Mouse (Mus musculus): Measurements from ENCODE around the gene Wdr18.

DNA sequence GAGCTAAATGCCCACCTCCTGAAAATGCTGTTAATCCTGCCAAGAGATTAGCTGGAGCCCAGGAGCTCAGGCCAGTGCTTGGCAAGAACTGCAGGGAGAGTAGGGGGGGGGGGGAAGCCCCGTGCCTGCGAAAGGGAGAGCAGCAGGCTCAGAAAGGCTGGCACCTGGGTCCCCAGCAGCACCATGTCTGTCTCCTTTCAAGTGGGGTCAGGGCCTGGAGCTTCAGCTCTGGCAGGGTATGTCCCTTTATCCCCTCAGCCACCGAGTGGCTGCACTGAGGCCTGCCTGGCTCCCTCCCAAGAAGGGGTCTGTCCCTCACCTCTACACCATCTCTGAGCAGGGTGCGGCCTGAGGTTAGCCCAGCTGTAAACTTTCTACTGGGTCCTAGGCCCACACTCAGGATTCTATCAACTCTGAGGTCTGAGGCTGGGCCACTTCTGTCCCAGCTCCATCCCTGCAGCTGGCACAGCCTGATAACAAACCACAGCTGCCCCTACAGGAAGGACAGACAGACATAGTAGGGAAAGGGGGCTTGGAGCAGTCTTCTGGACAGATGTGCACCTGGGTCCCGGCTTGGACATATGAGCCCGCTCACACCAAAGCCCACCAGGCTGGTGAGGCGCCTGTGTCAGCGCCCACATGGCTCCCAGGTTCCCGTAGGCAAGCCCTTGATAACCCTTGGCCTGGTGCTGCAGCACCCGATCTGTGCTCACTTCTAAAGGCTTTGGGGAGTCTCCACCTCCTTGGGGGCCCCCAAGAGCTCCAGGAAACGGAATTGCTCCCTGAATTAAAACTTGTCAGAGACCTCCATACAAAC lies 45.6 kb upstream of the Wdr18 start:
- TF ChIP-seq SMC3 (IDR thresholded peaks at IDR 0.05; ENCODE audit: low read depth, low read length), result no peak
- no peak for TF ChIP-seq POLR2A (IDR thresholded peaks at IDR 0.05; ENCODE audit: low read depth, low read length)
- no peak for TF ChIP-seq USF1 (IDR thresholded peaks at IDR 0.05; ENCODE audit: low read depth, low read length)
- TF ChIP-seq CHD1 (IDR thresholded peaks at IDR 0.05; ENCODE audit: low read depth, low read length), result no peak
- TF ChIP-seq ELF1 (IDR thresholded peaks at IDR 0.05; ENCODE audit: low read depth, low read length), result no peak
- no peak for TF ChIP-seq ZC3H11A (IDR thresholded peaks at IDR 0.05; ENCODE audit: low read depth, low read length)
- no peak for TF ChIP-seq CTCF (conservative IDR thresholded peaks at IDR 0.05 in 1 of 2, IDR thresholded peaks at IDR 0.05 in 1 of 2; ENCODE audit: low read depth in 2 of 2, low read length in 2 of 2)
- TF ChIP-seq MEF2A (IDR thresholded peaks at IDR 0.05; ENCODE audit: borderline replicate concordance, low read depth, low read length), result no peak
- no peak for TF ChIP-seq CHD2 (IDR thresholded peaks at IDR 0.05; ENCODE audit: low read length)
- no peak for TF ChIP-seq E2F4 (IDR thresholded peaks at IDR 0.05; ENCODE audit: insufficient replicate concordance, low read depth, low read length)
- TF ChIP-seq EP300 (IDR thresholded peaks at IDR 0.05; ENCODE audit: low read length), result no peak
- no peak for TF ChIP-seq MAX (IDR thresholded peaks at IDR 0.05; ENCODE audit: low read length)
